23 mouse cellular contexts compared by ENCODE assay signal in the genomic region with DNA sequence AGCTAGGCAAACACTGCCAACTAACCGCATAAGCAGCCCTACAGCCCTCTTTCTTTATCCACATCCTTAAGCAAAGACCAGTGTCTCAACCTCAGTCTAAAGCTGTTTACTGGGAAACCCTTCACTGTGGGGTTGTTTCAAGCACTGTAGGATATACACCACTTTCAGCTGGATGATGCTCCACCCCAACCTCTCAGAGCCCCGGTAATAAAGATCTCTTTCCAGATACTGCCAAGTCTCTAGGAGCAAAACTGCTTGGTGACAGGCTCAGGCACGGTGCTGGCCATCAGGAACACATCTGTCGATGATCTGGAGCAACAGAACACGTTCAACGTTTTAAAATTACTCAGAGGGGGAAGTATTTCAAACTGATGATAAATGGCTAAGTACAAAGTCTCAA.
"Had no signal": no experiment of that assay in that cellular context is flagged by ENCODE, and none has a peak within 500 bp of the region (broad histone marks: within the 10 kb centered on the region; RNA-seq: fewer than 3 reads in every experiment).

No protein-coding gene starts in this region.

- H3K36me3 ChIP-seq: limb, embryonic 10.5 days; limb, embryonic 13.5 days; liver, embryonic 12.5 days; liver, embryonic 15.5 days; lung, embryonic 15.5 days; midbrain, embryonic 15.5 days; neural tube, embryonic 12.5 days; neural tube, embryonic 15.5 days; stomach, embryonic 15.5 days had no signal

- DNase-seq: kidney, adult 9 months; kidney, postnatal 14 days; layer of hippocampus, adult 9-11 months; liver; lung, adult 18-20 months; lung, postnatal 10 days; lung, postnatal 36 days; right cerebral cortex, adult 18-20 months; right cerebral cortex, postnatal 14 days; right cerebral cortex, postnatal 4 days; thymus, postnatal 25 days had no signal

- ATAC-seq: liver, embryonic 12.5 days; midbrain, embryonic 15.5 days had no signal

- H3K4me3 ChIP-seq: layer of hippocampus, adult 2 months; limb, embryonic 10.5 days; limb, embryonic 13.5 days; liver, embryonic 12.5 days; liver, embryonic 15.5 days; lung, embryonic 15.5 days; megakaryocyte, embryonic 14.5 days; midbrain, embryonic 15.5 days; neural tube, embryonic 12.5 days; neural tube, embryonic 15.5 days; stomach, embryonic 15.5 days had no signal

- H3K9ac ChIP-seq: limb, embryonic 13.5 days; liver, embryonic 12.5 days; liver, embryonic 15.5 days; lung, embryonic 15.5 days; midbrain, embryonic 15.5 days; neural tube, embryonic 12.5 days; neural tube, embryonic 15.5 days; stomach, embryonic 15.5 days had no signal

- H3K4me2 ChIP-seq: limb, embryonic 13.5 days; liver, embryonic 12.5 days; liver, embryonic 15.5 days; lung, embryonic 15.5 days; midbrain, embryonic 11.5 days; midbrain, embryonic 15.5 days; neural tube, embryonic 12.5 days; neural tube, embryonic 15.5 days; stomach, embryonic 15.5 days had no signal

- H3K9me3 ChIP-seq: limb, embryonic 10.5 days; limb, embryonic 13.5 days; liver, embryonic 12.5 days; liver, embryonic 15.5 days; lung, embryonic 15.5 days; megakaryocyte, embryonic 14.5 days; midbrain, embryonic 15.5 days; neural tube, embryonic 12.5 days; neural tube, embryonic 15.5 days; stomach, embryonic 15.5 days had no signal

- H3K27me3 ChIP-seq: limb, embryonic 13.5 days; liver, embryonic 12.5 days; liver, embryonic 15.5 days; lung, embryonic 15.5 days; midbrain, embryonic 15.5 days; neural tube, embryonic 12.5 days; neural tube, embryonic 15.5 days; stomach, embryonic 15.5 days had no signal

- H3K27ac ChIP-seq: layer of hippocampus, adult 2 months; limb, embryonic 10.5 days; limb, embryonic 13.5 days; liver, embryonic 12.5 days; liver, embryonic 15.5 days; lung, embryonic 15.5 days; midbrain, embryonic 15.5 days; neural tube, embryonic 12.5 days; neural tube, embryonic 15.5 days; stomach, embryonic 15.5 days had no signal
